Mouse (Mus musculus): ENCODE measurements around the gene Gm20388. TPM values are rescaled to one million over a fixed set of nuclear protein-coding genes. Genes with fewer than 3 reads are reported as not detected.

Gm20388 gene
- polyA plus RNA-seq, 1 experiment: 23.9 TPM

DNA sequence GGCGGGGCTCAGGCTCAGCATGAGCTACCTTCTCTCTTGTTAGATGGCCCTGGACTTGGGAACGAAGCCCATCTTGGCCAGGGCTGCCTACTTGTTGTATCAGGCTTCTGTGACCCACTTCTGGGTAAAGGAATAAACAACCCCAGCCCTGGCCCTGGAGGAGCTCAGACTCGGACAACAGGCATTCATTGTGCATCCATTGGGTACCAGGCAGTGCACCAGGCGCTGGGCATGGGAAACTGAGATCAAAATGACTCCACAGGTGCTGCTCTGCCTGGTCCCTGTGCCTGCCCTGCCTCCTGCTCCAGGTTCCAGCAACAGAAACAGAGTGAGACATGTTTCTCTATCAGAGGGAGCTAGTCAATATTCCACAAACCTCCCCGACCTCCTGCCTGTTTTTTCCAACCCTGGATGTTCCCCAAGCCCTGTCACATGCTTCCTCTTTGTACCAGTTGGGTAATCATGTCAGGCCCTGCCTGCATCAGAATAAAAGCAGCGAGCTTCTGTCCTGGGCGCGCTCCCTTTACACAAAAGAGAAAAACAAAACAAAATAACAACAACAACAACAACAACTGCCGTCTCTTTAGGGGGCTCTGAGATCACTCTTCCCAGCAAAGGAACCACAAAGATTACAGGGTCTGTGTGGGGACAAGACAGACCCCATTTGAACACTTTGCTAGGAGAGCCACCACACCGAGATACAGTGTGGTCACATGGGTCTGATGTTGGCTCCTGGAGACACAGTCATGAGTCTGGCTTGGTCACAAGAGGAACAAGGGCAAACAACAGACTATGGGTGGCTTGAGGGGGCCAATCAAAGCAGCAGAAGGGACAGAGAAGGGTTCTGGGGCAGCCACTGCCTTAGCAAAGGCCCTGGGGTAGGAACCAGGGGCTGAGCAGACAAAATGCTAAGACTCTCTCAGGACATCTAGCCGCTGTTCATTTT lies 708.9 kb downstream of the Gm20388 start:
- peak overlapping the region; percentile 79 for H3K27ac ChIP-seq (ENCODE audit: insufficient read depth, low read length)
- TF ChIP-seq CTCF (IDR thresholded peaks at IDR 0.05; ENCODE audit: extremely low read depth, insufficient read depth, low read length) (no peak), POLR2A (IDR thresholded peaks at IDR 0.05; ENCODE audit: extremely low read depth, insufficient read depth, low read length) (no peak)

DNA sequence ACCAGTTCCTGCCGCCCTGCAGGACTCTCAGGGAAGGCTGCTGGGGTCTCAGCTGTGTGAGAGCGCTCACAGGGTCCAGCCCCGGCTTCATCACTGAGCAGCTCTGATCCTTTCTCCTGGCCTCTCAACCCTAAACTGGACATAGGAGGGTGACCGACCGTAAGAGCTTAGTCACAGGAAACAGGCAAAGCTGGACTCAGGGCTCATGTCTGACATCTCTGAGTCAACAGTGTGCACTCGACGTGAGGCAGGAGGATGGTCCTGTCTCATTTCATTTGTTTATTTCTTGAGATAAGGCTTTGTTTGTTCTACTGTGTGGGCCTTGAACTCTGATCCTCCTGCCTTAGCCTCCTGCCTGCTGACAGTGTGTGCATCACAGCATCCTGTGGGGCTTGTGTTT lies 709.8 kb downstream of the Gm20388 start:
- TF ChIP-seq POLR2A (IDR thresholded peaks at IDR 0.05; ENCODE audit: extremely low read depth, insufficient read depth, low read length) (no peak), CTCF (IDR thresholded peaks at IDR 0.05; ENCODE audit: extremely low read depth, insufficient read depth, low read length) (no peak)
- no peak overlapping the region for H3K4me3 ChIP-seq (ENCODE audit: insufficient read depth, low read length)
- H3K4me1 ChIP-seq (ENCODE audit: control insufficient read depth, insufficient read depth, low read length): no peaks in the 10 kb centered on the region
- peak overlapping the region; percentile 79 for H3K27ac ChIP-seq (ENCODE audit: insufficient read depth, low read length)

More for the DNA sequence above, 708.9 kb downstream of the Gm20388 start:
- Histone ChIP-seq H3K4me3 (ENCODE audit: insufficient read depth, low read length) (no peak overlapping the region), H3K4me1 (ENCODE audit: control insufficient read depth, insufficient read depth, low read length) (no peaks in the 10 kb centered on the region)

DNA sequence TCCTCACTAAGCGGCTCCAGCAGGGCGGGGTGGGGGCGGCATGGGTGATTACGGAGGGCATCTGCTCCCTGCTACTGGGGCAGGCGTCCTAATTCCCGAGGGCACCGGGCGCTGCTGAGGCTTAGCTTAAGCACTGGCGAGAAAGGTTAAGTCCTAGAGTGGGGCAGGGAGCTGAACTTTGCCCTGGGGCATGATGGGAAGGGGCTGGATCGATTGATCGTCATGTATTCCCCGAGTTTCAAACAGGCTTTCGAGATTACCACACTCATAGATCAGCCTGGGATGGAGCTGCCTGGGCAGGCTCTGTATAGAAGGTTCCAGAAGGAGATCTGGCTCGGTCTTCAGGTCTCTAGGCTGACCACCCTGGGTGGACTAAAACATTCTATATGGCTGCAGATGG lies 711.5 kb downstream of the Gm20388 start:
- Histone ChIP-seq H3K27ac (ENCODE audit: insufficient read depth, low read length) (no peak overlapping the region), H3K4me1 (ENCODE audit: control insufficient read depth, insufficient read depth, low read length) (no peaks in the 10 kb centered on the region), H3K4me3 (ENCODE audit: insufficient read depth, low read length) (no peak overlapping the region)
- TF ChIP-seq CTCF (IDR thresholded peaks at IDR 0.05; ENCODE audit: extremely low read depth, insufficient read depth, low read length): no peak
- no peak for TF ChIP-seq POLR2A (IDR thresholded peaks at IDR 0.05; ENCODE audit: extremely low read depth, insufficient read depth, low read length)

DNA sequence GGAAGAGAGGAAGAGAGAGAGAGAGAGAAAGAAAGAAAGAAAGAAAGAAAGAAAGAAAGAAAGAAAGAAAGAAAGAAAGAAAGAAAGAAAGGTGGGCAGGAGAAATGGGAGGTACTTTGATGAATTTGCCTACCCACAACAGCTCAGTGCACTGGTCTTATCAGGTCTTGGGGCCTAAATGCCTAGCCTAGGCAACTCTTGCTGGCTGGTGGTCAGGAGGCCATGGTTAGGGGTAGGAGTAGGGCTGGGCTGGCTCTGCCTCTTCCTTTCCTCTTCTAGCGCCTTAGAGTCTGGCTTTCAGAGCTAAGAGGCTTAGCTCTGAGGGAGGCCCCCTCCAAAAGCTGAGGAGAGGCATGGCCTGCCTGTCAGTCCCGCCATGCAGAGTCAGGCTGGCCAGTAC lies 713.0 kb downstream of the Gm20388 start:
- TF ChIP-seq CTCF (IDR thresholded peaks at IDR 0.05; ENCODE audit: extremely low read depth, insufficient read depth, low read length): no peak
- TF ChIP-seq POLR2A (IDR thresholded peaks at IDR 0.05; ENCODE audit: extremely low read depth, insufficient read depth, low read length): no peak
- H3K4me3 ChIP-seq (ENCODE audit: insufficient read depth, low read length): no peak overlapping the region
- no peak overlapping the region for H3K27ac ChIP-seq (ENCODE audit: insufficient read depth, low read length)
- H3K4me1 ChIP-seq (ENCODE audit: control insufficient read depth, insufficient read depth, low read length): no peaks in the 10 kb centered on the region

DNA sequence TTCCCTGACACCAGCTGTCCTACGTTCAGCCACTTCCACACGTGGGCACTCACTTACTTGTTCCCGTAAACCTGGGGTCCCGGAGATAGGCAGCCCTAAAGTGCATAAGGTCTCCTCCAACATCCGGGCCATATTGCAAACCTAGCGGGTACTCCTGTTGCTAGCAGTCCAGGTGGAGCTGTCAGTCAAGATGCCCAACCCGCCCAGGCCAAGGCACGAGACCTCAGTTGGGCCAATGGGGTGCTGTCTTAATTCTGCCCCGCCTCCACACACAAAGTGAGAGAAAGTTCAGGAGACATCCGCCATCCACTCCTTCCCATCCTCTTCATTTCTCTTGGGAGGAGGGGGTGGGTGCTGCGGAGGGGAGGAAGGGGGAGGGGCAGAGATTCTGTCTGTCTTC lies 715.8 kb downstream of the Gm20388 start:
- no peak overlapping the region for H3K27ac ChIP-seq (ENCODE audit: insufficient read depth, low read length)
- no peaks in the 10 kb centered on the region for H3K4me1 ChIP-seq (ENCODE audit: control insufficient read depth, insufficient read depth, low read length)
- TF ChIP-seq POLR2A (IDR thresholded peaks at IDR 0.05; ENCODE audit: extremely low read depth, insufficient read depth, low read length) (no peak), CTCF (IDR thresholded peaks at IDR 0.05; ENCODE audit: extremely low read depth, insufficient read depth, low read length) (no peak)
- no peak overlapping the region for H3K4me3 ChIP-seq (ENCODE audit: insufficient read depth, low read length)

DNA sequence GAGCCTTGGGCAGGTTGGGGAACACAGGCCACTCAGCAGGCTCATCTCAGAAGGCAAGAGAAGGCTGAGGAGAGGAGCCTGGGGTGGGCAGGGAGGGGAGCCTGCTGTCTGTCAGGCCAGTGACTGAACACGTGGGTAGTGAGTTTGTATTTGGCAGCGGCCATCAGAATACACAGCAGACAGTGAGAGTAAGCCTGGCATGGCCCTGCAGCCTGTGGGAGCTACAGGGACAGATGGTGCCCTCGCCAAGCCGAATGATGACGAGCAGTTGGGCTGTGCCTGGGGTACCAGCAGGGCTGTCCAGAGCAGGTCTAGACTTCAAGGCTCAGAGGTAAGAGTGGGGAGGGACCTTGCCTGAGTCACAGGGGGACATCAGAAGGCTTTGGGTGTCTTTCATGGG lies 716.7 kb downstream of the Gm20388 start:
- H3K4me1 ChIP-seq (ENCODE audit: control insufficient read depth, insufficient read depth, low read length): no peaks in the 10 kb centered on the region
- H3K27ac ChIP-seq (ENCODE audit: insufficient read depth, low read length): no peak overlapping the region
- TF ChIP-seq CTCF (IDR thresholded peaks at IDR 0.05; ENCODE audit: extremely low read depth, insufficient read depth, low read length): no peak
- TF ChIP-seq POLR2A (IDR thresholded peaks at IDR 0.05; ENCODE audit: extremely low read depth, insufficient read depth, low read length): no peak
- no peak overlapping the region for H3K4me3 ChIP-seq (ENCODE audit: insufficient read depth, low read length)

DNA sequence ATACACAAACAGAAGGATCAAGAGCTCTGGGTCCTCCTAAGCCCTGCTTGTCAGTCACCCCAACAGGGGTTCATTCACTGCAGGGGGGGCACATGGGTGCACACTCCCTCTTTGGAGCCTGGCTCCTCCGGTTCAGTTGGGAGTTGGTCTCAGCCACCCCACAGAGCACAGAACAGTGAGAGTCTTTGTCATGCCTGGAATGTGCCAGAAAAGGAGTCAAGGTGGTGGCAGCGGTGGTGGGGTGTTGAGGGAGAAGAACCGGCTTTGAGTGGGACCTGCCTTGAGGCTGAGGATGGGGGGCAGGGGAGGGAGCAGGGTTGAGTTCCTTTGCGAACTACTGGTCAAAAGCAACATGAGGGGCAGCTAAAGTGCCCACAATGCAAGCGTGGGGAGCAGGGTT lies 719.4 kb downstream of the Gm20388 start:
- TF ChIP-seq POLR2A (IDR thresholded peaks at IDR 0.05; ENCODE audit: extremely low read depth, insufficient read depth, low read length) (no peak), CTCF (IDR thresholded peaks at IDR 0.05; ENCODE audit: extremely low read depth, insufficient read depth, low read length) (no peak)
- no peak overlapping the region for H3K27ac ChIP-seq (ENCODE audit: insufficient read depth, low read length)
- H3K4me1 ChIP-seq (ENCODE audit: control insufficient read depth, insufficient read depth, low read length): no peaks in the 10 kb centered on the region
- no peak overlapping the region for H3K4me3 ChIP-seq (ENCODE audit: insufficient read depth, low read length)

DNA sequence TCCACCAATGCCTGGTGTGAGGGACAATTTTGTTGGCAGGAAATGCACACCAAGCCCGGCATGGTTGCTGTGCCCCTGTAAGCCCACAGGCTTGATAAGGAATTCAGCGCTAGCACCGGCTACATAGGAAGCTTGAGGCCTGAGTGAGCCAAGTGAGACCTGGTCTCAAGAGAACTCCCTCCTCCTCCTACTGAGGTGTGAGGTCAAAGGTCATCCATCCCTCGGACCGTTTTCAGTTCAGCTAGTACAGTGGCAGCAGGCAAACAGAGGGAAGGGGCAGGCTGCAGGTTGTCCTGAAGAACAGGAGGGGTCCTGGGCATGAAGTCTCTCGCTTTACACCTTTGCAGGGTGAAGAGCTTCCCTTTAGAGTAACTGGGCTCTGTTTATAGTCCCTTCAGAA lies 720.2 kb downstream of the Gm20388 start:
- TF ChIP-seq CTCF (IDR thresholded peaks at IDR 0.05; ENCODE audit: extremely low read depth, insufficient read depth, low read length): no peak
- TF ChIP-seq POLR2A (IDR thresholded peaks at IDR 0.05; ENCODE audit: extremely low read depth, insufficient read depth, low read length): no peak
- Histone ChIP-seq H3K4me3 (ENCODE audit: insufficient read depth, low read length) (no peak overlapping the region), H3K27ac (ENCODE audit: insufficient read depth, low read length) (no peak overlapping the region), H3K4me1 (ENCODE audit: control insufficient read depth, insufficient read depth, low read length) (no peaks in the 10 kb centered on the region)

DNA sequence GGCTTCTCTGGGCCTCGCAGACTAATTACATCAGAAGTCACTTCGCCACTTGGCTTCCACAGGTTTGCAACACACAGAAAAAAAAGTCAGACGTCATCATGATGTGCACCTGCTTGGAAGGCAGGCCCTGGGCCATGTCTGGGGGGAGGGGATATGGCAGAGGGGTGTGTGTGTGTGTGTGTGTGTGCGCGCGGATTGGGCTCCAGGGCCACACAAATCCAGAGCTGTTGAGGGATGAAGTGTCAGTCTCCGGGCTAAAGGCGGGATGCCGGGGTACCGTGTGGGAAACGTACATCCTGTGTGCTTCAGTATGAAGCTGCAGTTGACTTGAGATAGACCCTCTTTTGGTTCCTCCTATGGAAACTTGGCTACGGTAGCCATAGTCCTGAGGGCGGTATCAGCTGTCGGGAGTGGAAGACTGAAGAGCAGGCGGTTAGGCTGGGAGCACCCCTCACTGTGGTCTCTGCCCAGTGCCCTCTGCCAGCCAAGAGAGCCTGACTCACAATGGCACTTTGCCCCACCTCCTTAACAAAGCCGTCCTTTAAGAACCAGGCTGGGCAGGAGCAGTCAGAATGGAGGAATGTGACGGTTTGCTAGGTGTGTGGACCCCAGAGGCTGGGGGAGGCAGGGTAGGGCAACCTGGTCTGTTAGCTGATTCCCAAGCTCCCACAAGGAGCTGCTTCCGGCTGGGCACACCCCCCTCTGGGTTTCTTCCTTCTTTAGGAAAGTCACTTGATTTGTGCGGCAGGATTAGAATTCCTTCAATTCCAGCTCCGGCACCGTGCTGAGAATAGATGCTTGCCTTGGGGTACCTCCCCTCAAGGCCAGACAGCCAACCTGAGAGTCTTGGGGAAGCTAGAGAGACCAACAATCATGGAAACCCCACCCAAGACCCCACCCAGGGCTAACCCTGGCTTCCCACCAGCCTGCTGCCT lies 721.1 kb downstream of the Gm20388 start:
- no peak overlapping the region for H3K4me3 ChIP-seq (ENCODE audit: insufficient read depth, low read length)
- no peaks in the 10 kb centered on the region for H3K4me1 ChIP-seq (ENCODE audit: control insufficient read depth, insufficient read depth, low read length)
- peak overlapping the region; percentile 26; the same call in 1 of the 2 replicates for H3K27ac ChIP-seq (ENCODE audit: insufficient read depth, low read length)
- no peak for TF ChIP-seq POLR2A (IDR thresholded peaks at IDR 0.05; ENCODE audit: extremely low read depth, insufficient read depth, low read length)
- no peak for TF ChIP-seq CTCF (IDR thresholded peaks at IDR 0.05; ENCODE audit: extremely low read depth, insufficient read depth, low read length)

Data from cortical plate, adult 2 months (tissue).